Mouse (Mus musculus): Measurements from ENCODE around the gene Pdzd7. TPM values are rescaled to one million over a fixed set of nuclear protein-coding genes. Genes with fewer than 3 reads are reported as not detected.
"Not testable (repeated sequence)": the region's sequence is repeated elsewhere in the genome, so short reads cannot be mapped to it uniquely, and the experiment has no call there.

The Pdzd7 gene
- total RNA-seq, 2 experiments from 2014 or later, result 1.8 to 2.9 TPM

- peak in 1 of 2 experiments; percentile 69 for DNase-seq (ENCODE audit: extremely low spot score in 1 of 2, low spot score in 1 of 2)
Observed at GRCm38 (mm10) chr19:45063565-45064292, 18.2 kb upstream of the Pdzd7 start.

GRCm38 (mm10) chr19:45058841-45059240 lies 13.3 kb upstream of the Pdzd7 start:
- DNase-seq (ENCODE audit: extremely low spot score in 1 of 2, low spot score in 1 of 2), result no peak

GRCm38 (mm10) chr19:45058113-45058839 lies 12.8 kb upstream of the Pdzd7 start:
- peak; percentile 72 to 77 for DNase-seq (ENCODE audit: extremely low spot score in 1 of 2, low spot score in 1 of 2)

- no peak for DNase-seq (ENCODE audit: extremely low spot score in 1 of 2, low spot score in 1 of 2)
Observed at GRCm38 (mm10) chr19:45057724-45058112, 12.2 kb upstream of the Pdzd7 start.

- no peak for DNase-seq (ENCODE audit: extremely low spot score in 1 of 2, low spot score in 1 of 2)
Observed at GRCm38 (mm10) chr19:45056908-45057698, 11.6 kb upstream of the Pdzd7 start.

GRCm38 (mm10) chr19:45056364-45056763 lies 10.8 kb upstream of the Pdzd7 start:
- peak in 1 of 2 experiments; percentile 11 for DNase-seq (ENCODE audit: extremely low spot score in 1 of 2, low spot score in 1 of 2)

GRCm38 (mm10) chr19:45054892-45055690 lies 9.6 kb upstream of the Pdzd7 start:
- DNase-seq (ENCODE audit: extremely low spot score in 1 of 2, low spot score in 1 of 2), result peak in 1 of 2 experiments; percentile 10

GRCm38 (mm10) chr19:45053451-45053850 lies 7.9 kb upstream of the Pdzd7 start:
- peak in 1 of 2 experiments; percentile 7 for DNase-seq (ENCODE audit: extremely low spot score in 1 of 2, low spot score in 1 of 2)

- DNase-seq (ENCODE audit: extremely low spot score in 1 of 2, low spot score in 1 of 2), result no peak
Observed at GRCm38 (mm10) chr19:45049523-45049922, 4.0 kb upstream of the Pdzd7 start.

- no peak for DNase-seq (ENCODE audit: extremely low spot score in 1 of 2, low spot score in 1 of 2)
Observed at GRCm38 (mm10) chr19:45048644-45049365, 3.3 kb upstream of the Pdzd7 start.

GRCm38 (mm10) chr19:45047935-45048643 lies 2.6 kb upstream of the Pdzd7 start:
- peak; percentile 51 to 55 for DNase-seq (ENCODE audit: extremely low spot score in 1 of 2, low spot score in 1 of 2)

GRCm38 (mm10) chr19:45047417-45047934 lies 2.0 kb upstream of the Pdzd7 start, which contains the start of gene Sfxn3:
TSS of gene Sfxn3 (plus strand) at chr19:45047503.
- peak; percentile 84 to 91 for DNase-seq (ENCODE audit: extremely low spot score in 1 of 2, low spot score in 1 of 2)

- peak; percentile 51 to 74 for DNase-seq (ENCODE audit: extremely low spot score in 1 of 2, low spot score in 1 of 2)
Observed at GRCm38 (mm10) chr19:45046523-45047321, 1.2 kb upstream of the Pdzd7 start.

GRCm38 (mm10) chr19:45045236-45045635 lies 281 bp downstream of the Pdzd7 start:
- DNase-seq (ENCODE audit: extremely low spot score in 1 of 2, low spot score in 1 of 2), result no peak

- no peak for DNase-seq (ENCODE audit: extremely low spot score in 1 of 2, low spot score in 1 of 2)
Observed at GRCm38 (mm10) chr19:45044389-45044927, 1.1 kb downstream of the Pdzd7 start.

GRCm38 (mm10) chr19:45040214-45040613 lies 5.3 kb downstream of the Pdzd7 start:
- DNase-seq (ENCODE audit: extremely low spot score in 1 of 2, low spot score in 1 of 2), result no peak

- not testable (repeated sequence) for DNase-seq (ENCODE audit: extremely low spot score in 1 of 2, low spot score in 1 of 2)
Observed at GRCm38 (mm10) chr19:45038198-45038597, 7.3 kb downstream of the Pdzd7 start.

All from layer of hippocampus, postnatal 25 days (tissue).